Mouse (Mus musculus) bone marrow macrophage, adult 2 months (primary cell): Measurements from ENCODE around the gene Eif3m.

Source experiments
- CTCF ChIP-seq: IDR thresholded peaks from 2 replicates; pipeline ENCODE4 v1.5.1; 2012; ENCODE audit warnings: low read depth, mild to moderate bottlenecking, low read length, moderate library complexity
- POLR2A ChIP-seq: IDR thresholded peaks from 2 replicates; pipeline ENCODE4 v1.6.1; 2012; ENCODE audit warnings: mild to moderate bottlenecking, low read depth, low read length, borderline replicate concordance

DNA sequence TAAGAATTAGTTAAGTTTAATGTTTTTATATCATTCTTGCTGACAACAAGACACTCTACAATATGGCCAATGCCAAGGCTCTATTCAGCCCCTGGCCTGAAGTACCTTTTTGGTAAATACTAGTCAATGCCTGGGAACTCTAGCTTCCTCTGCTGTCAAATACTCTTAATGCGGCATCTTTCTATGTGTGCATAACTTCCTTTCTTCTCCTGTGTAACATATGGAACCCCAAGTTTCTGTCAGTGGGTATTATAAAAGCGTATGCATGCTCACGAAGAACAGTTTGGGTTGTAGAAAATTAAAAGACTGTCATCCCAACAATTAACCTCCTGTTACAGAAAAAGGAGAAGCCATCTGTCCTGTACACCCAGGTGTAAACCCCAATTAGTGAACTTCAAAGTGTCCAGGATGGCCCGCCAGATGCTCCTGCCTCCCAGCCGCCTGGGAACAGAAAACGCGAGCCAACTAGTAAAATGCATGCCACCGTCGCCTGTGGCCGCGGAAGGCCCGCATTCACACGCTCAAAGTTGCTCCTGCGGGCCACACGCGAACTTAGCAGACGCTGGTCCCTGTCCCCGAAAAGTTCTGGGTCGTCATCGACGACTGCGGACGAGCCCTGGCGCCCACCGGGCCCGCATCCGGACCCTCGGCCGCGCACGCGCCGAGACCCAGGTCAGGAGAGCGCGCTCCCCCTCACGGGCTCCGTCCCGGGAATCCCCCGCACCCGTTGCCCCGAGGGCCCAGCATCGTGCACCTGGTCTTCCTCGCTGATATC, 501 bp downstream of the Eif3m start:
- TF ChIP-seq CTCF: no peak
- no peak for TF ChIP-seq POLR2A
